Mouse (Mus musculus): Measurements from ENCODE around the gene Nek9. TPM values are rescaled to one million over a fixed set of nuclear protein-coding genes. Genes with fewer than 3 reads are reported as not detected.
A peak's percentile ranks its signal among the peaks of the same experiment; 100 is the strongest.

Nek9 gene
- polyA plus RNA-seq, 1 experiment from 2014 or later: 17.3 TPM

DNA sequence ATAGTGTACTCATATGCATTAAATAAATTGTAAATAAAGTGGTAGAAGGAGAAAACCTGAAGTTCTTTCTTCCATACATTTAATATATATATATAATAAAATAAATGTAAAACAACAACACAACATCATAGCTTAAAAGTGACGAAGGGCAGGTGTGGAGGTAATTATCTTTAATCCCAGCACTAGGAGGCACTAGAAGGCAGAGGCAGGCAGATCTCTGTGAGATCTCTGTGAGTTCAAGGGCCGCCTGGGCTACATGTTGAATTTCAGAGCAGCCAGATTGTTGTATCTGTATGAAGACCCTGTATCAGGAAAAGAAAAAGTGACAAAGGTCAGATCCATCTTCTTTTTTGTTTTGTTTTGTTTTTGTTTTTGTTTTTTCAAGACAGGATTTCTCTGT lies 39.1 kb upstream of the Nek9 start:
- H3K9ac ChIP-seq (ENCODE audit: low read length): no peak overlapping the region
- WGBS: 90% methylated on average over 2 of the region's 2 CpGs

DNA sequence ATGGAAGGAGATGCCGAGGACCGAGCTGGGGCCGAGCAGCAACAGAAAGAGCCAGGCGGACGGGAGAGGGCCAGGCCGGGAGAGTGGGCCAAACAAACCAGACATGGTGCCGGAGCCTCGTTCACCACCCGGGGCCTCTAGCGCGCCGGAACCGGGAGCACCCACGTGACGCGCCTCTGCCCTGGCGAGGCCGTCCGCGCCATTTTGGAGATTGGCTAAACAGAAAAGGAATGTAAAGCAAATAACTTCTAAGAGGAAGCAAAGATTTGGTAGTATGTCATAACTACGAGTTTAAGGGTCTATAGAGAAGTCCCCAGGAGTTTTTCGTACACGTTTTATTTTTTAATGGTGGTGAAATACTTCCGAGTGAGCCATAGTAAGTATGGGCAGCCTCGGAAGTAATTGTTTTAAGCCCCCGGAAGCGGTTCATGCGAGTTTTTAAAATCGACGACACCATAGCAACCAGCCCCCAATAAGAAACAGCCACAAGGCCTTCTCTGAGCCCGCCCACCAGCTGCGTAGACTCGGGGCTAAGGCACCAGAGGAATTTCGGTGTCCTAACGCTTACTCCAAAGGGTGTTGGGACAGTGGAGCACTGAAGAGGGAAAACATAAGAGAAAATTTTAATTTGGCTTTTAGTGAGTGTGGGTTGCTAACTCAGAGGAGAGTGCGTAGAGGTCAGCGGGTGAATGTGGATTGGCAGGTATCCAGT lies 35.6 kb upstream of the Nek9 start, which contains the start of gene Tmed10:
Gene Tmed10, minus strand, starts transcription at position 287 of the 712 bp plus-strand sequence.
- H3K36me3 ChIP-seq (ENCODE audit: control insufficient read depth, insufficient read depth, low read length): no peaks in the 10 kb centered on the region
- ATAC-seq (ENCODE audit: insufficient number of reproducible peaks, insufficient read depth, low FRiP score, low read depth): peak; percentile 86
- H3K4me2 ChIP-seq (ENCODE audit: low read length): peak within 1 kb of the TSS; percentile 87
- peaks cover 8 to 28% of the 10 kb centered on the region in 2 experiments for H3K4me1 ChIP-seq (ENCODE audit: control insufficient read depth in 2 of 2, insufficient read depth in 2 of 2, low read length in 2 of 2)
- H3K27me3 ChIP-seq (ENCODE audit: control insufficient read depth, insufficient read depth, low read length): no peaks in the 10 kb centered on the region
- H3K9me3 ChIP-seq (ENCODE audit: control insufficient read depth, low read length): no peaks in the 10 kb centered on the region
- peak within 1 kb of the TSS; percentile 85 to 91 for H3K4me3 ChIP-seq (ENCODE audit: control insufficient read depth in 1 of 2, insufficient read depth in 1 of 2, low read depth in 1 of 2, low read length in 2 of 2)
- WGBS: 1% methylated on average over 37 of the region's 37 CpGs
- peak within 1 kb of the TSS; percentile 94 for H3K9ac ChIP-seq (ENCODE audit: low read length)
- peak within 1 kb of the TSS; percentile 85 to 88 for H3K27ac ChIP-seq (replicated peaks in 1 of 2; ENCODE audit: control insufficient read depth in 1 of 2, insufficient read depth in 1 of 2, low read depth in 2 of 2, low read length in 2 of 2)

More for the DNA sequence above, 39.1 kb upstream of the Nek9 start:
- H3K27me3 ChIP-seq (ENCODE audit: control insufficient read depth, insufficient read depth, low read length): no peaks in the 10 kb centered on the region
- ATAC-seq (ENCODE audit: insufficient number of reproducible peaks, insufficient read depth, low FRiP score, low read depth): no peak
- H3K4me3 ChIP-seq (ENCODE audit: control insufficient read depth in 1 of 2, insufficient read depth in 1 of 2, low read depth in 1 of 2, low read length in 2 of 2): no peak overlapping the region
- no peaks in the 10 kb centered on the region for H3K36me3 ChIP-seq (ENCODE audit: control insufficient read depth, insufficient read depth, low read length)
- no peaks in the 10 kb centered on the region for H3K9me3 ChIP-seq (ENCODE audit: control insufficient read depth, low read length)
- no peak overlapping the region for H3K27ac ChIP-seq (replicated peaks in 1 of 2; ENCODE audit: control insufficient read depth in 1 of 2, insufficient read depth in 1 of 2, low read depth in 2 of 2, low read length in 2 of 2)
- no peak overlapping the region for H3K4me2 ChIP-seq (ENCODE audit: low read length)
- H3K4me1 ChIP-seq (ENCODE audit: control insufficient read depth in 2 of 2, insufficient read depth in 2 of 2, low read length in 2 of 2): peaks cover 0 to 8% of the 10 kb centered on the region in 2 experiments; a peak in 3 of 4 replicates

DNA sequence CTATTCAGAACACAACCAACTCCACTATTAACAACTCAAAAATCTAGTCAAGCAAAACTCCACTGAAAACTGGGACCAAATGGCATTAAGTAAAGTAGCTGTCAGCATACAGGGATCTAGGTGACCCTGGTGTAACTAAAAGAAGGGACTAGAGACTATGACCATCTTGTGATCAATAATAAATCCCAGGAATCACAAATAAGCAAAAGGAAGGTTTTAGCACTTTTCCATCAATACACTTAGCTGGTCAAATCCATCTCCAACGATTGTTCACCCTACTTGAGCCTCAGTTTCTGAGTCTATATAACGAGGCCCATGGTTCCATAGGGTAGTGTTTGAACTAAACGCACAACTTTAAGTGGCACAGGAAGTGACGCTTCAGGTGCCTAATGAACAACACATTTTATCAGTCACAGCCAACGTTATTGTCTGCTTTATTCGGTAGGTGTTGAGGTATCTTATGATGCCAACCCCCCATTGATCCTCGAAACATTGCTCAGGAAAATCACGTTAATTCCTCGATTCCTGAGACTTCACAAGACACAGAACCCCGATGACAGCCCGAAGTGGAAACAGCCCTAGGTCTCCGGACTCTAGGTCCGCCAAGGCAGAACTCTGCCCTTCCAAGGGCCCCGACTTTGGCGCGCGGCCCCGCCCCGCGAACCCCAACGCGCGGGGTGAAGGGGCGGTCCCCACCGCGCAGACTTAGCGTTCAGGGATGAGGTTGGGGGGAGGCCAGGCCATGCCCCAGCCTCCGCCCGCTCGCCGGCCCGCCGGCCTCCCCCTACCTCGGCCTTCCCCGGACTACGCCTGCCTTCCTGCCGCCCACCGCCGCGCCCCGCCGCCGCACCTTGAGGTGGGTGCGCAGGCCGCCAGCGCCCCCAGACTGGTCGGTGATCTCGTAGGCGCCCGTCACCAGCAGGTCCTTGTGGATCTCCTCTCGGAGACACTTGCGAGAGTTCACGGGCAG lies 34.7 kb upstream of the Nek9 start:
- Histone ChIP-seq H3K27me3 (ENCODE audit: control insufficient read depth, insufficient read depth, low read length) (no peaks in the 10 kb centered on the region), H3K9me3 (ENCODE audit: control insufficient read depth, low read length) (no peaks in the 10 kb centered on the region), H3K4me1 (ENCODE audit: control insufficient read depth in 2 of 2, insufficient read depth in 2 of 2, low read length in 2 of 2) (peaks cover 10 to 28% of the 10 kb centered on the region in 2 experiments), H3K4me2 (ENCODE audit: low read length) (peak overlapping the region; percentile 87), H3K36me3 (ENCODE audit: control insufficient read depth, insufficient read depth, low read length) (no peaks in the 10 kb centered on the region), H3K4me3 (ENCODE audit: control insufficient read depth in 1 of 2, insufficient read depth in 1 of 2, low read depth in 1 of 2, low read length in 2 of 2) (peak overlapping the region; percentile 85 to 91), H3K27ac (replicated peaks in 1 of 2; ENCODE audit: control insufficient read depth in 1 of 2, insufficient read depth in 1 of 2, low read depth in 2 of 2, low read length in 2 of 2) (peak overlapping the region; percentile 41 to 88), H3K9ac (ENCODE audit: low read length) (peak overlapping the region; percentile 94)
- WGBS: 1% methylated on average over 50 of the region's 53 CpGs
- peak; percentile 58 for ATAC-seq (ENCODE audit: insufficient number of reproducible peaks, insufficient read depth, low FRiP score, low read depth)

DNA sequence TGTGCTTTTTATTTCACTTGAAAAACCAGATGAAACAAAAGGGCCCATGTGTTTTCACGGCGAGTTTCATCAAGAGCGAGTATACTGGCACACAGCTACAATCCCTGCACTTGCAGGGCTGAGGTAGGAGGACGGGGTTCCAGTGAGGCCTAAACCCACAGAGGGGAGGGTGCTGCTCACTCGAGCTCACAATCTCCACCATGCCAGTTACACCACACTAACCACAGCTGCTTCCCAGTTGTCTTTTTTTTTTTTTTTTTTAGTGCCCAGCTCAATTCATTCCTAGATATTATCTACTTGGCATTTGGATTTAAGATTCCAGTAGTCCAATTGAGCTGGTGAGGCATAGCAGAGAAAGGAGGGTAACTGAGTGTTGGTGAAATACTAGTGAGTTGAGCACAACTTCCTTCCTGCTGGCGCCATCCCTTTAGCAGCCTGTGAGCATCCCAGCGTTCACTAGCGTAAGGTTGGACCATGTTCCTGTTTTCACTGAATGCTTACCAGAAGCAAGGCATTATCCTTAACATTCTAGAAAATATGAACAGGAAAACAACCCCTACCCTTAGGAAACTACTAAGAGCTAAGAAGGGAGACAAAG lies 33.0 kb upstream of the Nek9 start:
- H3K9me3 ChIP-seq (ENCODE audit: control insufficient read depth, low read length): no peaks in the 10 kb centered on the region
- no peak overlapping the region for H3K9ac ChIP-seq (ENCODE audit: low read length)
- peak overlapping the region in 1 of 2 experiments; percentile 19; a peak in 1 of 4 replicates for H3K27ac ChIP-seq (replicated peaks in 1 of 2; ENCODE audit: control insufficient read depth in 1 of 2, insufficient read depth in 1 of 2, low read depth in 2 of 2, low read length in 2 of 2)
- peaks cover 14 to 34% of the 10 kb centered on the region in 2 experiments for H3K4me1 ChIP-seq (ENCODE audit: control insufficient read depth in 2 of 2, insufficient read depth in 2 of 2, low read length in 2 of 2)
- no peak for ATAC-seq (ENCODE audit: insufficient number of reproducible peaks, insufficient read depth, low FRiP score, low read depth)
- 69% methylated on average over 8 of the region's 8 CpGs for WGBS
- H3K4me2 ChIP-seq (ENCODE audit: low read length): peak overlapping the region; percentile 87; the same call in 1 of the 2 replicates
- H3K4me3 ChIP-seq (ENCODE audit: control insufficient read depth in 1 of 2, insufficient read depth in 1 of 2, low read depth in 1 of 2, low read length in 2 of 2): no peak overlapping the region
- H3K36me3 ChIP-seq (ENCODE audit: control insufficient read depth, insufficient read depth, low read length): no peaks in the 10 kb centered on the region
- H3K27me3 ChIP-seq (ENCODE audit: control insufficient read depth, insufficient read depth, low read length): no peaks in the 10 kb centered on the region

DNA sequence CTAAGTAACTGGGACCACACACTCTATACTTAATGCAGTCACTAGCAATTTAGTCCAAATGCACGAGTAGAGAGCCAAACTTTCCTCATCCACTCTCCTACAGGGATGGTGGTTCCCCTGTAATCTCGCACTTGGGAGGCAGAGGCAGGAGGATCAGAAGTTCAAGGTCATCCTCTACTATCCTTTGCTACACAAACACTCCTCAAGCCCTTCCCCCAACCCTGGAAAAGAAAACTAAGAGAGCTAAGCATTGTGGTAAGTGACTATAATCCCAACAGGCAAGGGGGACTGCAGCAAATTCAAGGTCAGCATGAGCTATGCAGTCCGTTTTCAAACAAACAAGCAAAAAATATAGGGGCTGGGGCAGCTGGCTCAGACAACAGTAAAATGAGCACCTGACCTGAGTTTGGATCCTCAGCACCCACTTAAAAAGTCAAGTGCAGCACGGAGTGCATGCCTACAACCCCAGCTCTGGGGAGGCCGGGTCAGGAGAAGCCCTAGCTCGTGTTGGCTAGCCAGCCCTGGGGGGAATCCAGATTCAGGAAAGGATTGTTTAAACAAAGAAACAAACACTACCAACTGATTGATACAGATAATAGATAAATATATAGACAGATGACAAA lies 29.4 kb upstream of the Nek9 start:
- peaks cover 14 to 37% of the 10 kb centered on the region in 2 experiments for H3K4me1 ChIP-seq (ENCODE audit: control insufficient read depth in 2 of 2, insufficient read depth in 2 of 2, low read length in 2 of 2)
- H3K9me3 ChIP-seq (ENCODE audit: control insufficient read depth, low read length): no peaks in the 10 kb centered on the region
- H3K27me3 ChIP-seq (ENCODE audit: control insufficient read depth, insufficient read depth, low read length): no peaks in the 10 kb centered on the region
- no peak overlapping the region for H3K4me3 ChIP-seq (ENCODE audit: control insufficient read depth in 1 of 2, insufficient read depth in 1 of 2, low read depth in 1 of 2, low read length in 2 of 2)
- ATAC-seq (ENCODE audit: insufficient number of reproducible peaks, insufficient read depth, low FRiP score, low read depth): no peak
- no peak overlapping the region for H3K4me2 ChIP-seq (ENCODE audit: low read length)
- peak overlapping the region in 1 of 2 experiments; percentile 33; a peak in 1 of 4 replicates for H3K27ac ChIP-seq (replicated peaks in 1 of 2; ENCODE audit: control insufficient read depth in 1 of 2, insufficient read depth in 1 of 2, low read depth in 2 of 2, low read length in 2 of 2)
- peaks cover 1% of the 10 kb centered on the region; the same call in 1 of the 2 replicates for H3K36me3 ChIP-seq (ENCODE audit: control insufficient read depth, insufficient read depth, low read length)
- H3K9ac ChIP-seq (ENCODE audit: low read length): no peak overlapping the region
- WGBS: 47% methylated on average over 6 of the region's 6 CpGs

DNA sequence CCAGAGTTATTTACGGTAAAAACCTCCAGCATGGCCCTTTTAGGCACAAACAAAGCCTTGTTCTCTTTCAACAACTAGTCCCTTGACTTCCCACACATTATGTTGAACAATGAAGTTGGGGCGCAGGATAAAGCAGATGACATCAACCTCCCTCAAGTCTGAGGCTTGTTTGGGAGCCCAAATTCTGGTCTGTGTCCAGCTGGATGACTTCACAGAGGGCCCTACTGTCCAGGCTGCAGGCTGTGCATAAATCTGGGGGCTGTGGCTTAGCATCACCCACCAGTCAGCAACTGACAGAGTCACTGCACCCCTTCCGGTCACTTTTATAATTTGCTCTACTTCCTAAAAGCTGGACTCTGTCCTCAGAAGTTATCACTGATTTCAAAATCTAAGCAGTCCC lies 27.1 kb upstream of the Nek9 start:
- Histone ChIP-seq H3K27ac (replicated peaks in 1 of 2; ENCODE audit: control insufficient read depth in 1 of 2, insufficient read depth in 1 of 2, low read depth in 2 of 2, low read length in 2 of 2) (peak overlapping the region in 1 of 2 experiments; percentile 4; a peak in 1 of 4 replicates), H3K36me3 (ENCODE audit: control insufficient read depth, insufficient read depth, low read length) (peaks cover 6% of the 10 kb centered on the region; the same call in 1 of the 2 replicates), H3K27me3 (ENCODE audit: control insufficient read depth, insufficient read depth, low read length) (no peaks in the 10 kb centered on the region), H3K4me1 (ENCODE audit: control insufficient read depth in 2 of 2, insufficient read depth in 2 of 2, low read length in 2 of 2) (peaks cover 7 to 15% of the 10 kb centered on the region in 2 experiments), H3K4me2 (ENCODE audit: low read length) (no peak overlapping the region), H3K9ac (ENCODE audit: low read length) (no peak overlapping the region), H3K9me3 (ENCODE audit: control insufficient read depth, low read length) (peaks cover 3% of the 10 kb centered on the region; the same call in 1 of the 2 replicates), H3K4me3 (ENCODE audit: control insufficient read depth in 1 of 2, insufficient read depth in 1 of 2, low read depth in 1 of 2, low read length in 2 of 2) (no peak overlapping the region)
- 66% methylated on average over 3 of the region's 3 CpGs for WGBS
- ATAC-seq (ENCODE audit: insufficient number of reproducible peaks, insufficient read depth, low FRiP score, low read depth): no peak

All from heart, embryonic 14.5 days (tissue).